Mouse (Mus musculus): Measurements from ENCODE around the gene Zmynd8. TPM values are rescaled to one million over a fixed set of nuclear protein-coding genes. Genes with fewer than 3 reads are reported as not detected.
A peak's percentile ranks its signal among the peaks of the same experiment; 100 is the strongest.

Gene Zmynd8
- polyA plus RNA-seq, 1 experiment, result 3.0 TPM

DNA sequence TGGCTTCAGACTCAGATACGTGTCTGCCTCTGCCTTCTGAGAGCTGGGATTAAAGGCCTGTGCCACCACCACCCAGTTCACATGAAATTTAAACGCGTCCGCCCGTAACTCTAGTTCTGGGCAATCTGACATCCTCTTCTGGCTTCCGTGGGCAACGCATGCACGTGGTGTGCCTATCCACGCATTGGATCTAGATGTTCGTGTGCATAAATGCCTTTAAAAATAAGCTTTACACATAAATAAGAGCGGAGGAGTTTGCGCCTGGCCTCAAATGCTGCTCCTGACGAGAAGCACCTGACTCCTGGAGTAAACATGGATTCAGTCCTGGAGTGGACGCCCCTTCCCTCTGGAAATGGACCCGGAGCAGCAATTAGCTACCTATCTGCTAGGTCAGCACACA is 76.3 kb downstream of the Zmynd8 start:
- Histone ChIP-seq H3K27ac (ENCODE audit: control insufficient read depth, insufficient read depth, low read depth, low read length) (no peak overlapping the region), H3K4me1 (ENCODE audit: control insufficient read depth, insufficient read depth, low read length) (no peaks in the 10 kb centered on the region; the same call in 1 of the 2 replicates), H3K27me3 (ENCODE audit: control insufficient read depth, insufficient read depth, low read length) (no peaks in the 10 kb centered on the region), H3K4me3 (ENCODE audit: control insufficient read depth, low read depth, low read length) (no peak overlapping the region), H3K36me3 (ENCODE audit: control insufficient read depth, insufficient read depth, low read length) (no peaks in the 10 kb centered on the region)
- no peak for TF ChIP-seq POLR2A (IDR thresholded peaks at IDR 0.05; ENCODE audit: control insufficient read depth, low read depth, low read length)
- TF ChIP-seq CTCF (IDR thresholded peaks at IDR 0.05; ENCODE audit: control insufficient read depth, insufficient read depth, insufficient replicate concordance, low read depth, low read length), result no peak

GRCm38 (mm10) chr2:165821671-165822070 is 77.1 kb downstream of the Zmynd8 start:
- H3K4me3 ChIP-seq (ENCODE audit: control insufficient read depth, low read depth, low read length), result no peak overlapping the region
- no peak for TF ChIP-seq CTCF (IDR thresholded peaks at IDR 0.05; ENCODE audit: control insufficient read depth, insufficient read depth, insufficient replicate concordance, low read depth, low read length)
- no peak for TF ChIP-seq POLR2A (IDR thresholded peaks at IDR 0.05; ENCODE audit: control insufficient read depth, low read depth, low read length)
- no peaks in the 10 kb centered on the region; the same call in 1 of the 2 replicates for H3K4me1 ChIP-seq (ENCODE audit: control insufficient read depth, insufficient read depth, low read length)
- H3K36me3 ChIP-seq (ENCODE audit: control insufficient read depth, insufficient read depth, low read length), result no peaks in the 10 kb centered on the region
- H3K27me3 ChIP-seq (ENCODE audit: control insufficient read depth, insufficient read depth, low read length), result no peaks in the 10 kb centered on the region
- H3K27ac ChIP-seq (ENCODE audit: control insufficient read depth, insufficient read depth, low read depth, low read length), result no peak overlapping the region

DNA sequence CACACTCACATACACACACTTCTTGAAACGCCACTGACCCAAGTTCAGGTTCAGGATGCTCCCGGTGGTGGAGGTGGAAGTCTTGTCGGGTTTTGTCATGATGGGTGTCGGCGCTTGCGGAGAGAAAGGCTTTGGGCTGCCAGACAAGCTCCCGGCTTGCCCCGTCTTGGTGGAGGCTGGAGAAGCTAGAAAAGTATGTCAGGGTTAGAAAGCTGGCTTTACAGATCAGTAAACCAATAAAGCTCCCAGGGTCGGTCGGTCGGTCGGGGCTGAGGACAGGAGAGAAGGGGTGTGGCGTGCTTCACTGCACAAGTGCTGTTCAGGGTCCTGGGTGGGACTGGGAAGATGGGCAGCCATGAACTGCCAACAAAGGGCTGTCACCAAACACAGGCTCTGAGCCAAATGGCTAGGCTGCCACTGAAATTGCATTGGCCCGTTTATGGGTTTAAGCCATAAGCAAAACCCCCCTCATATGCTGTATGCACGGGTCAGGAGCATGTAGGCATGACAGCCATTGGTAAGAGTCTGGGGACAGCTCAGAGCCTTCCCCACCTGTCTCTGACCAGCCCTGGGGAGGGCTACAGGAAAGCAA is 78.2 kb downstream of the Zmynd8 start:
- no peak overlapping the region for H3K27ac ChIP-seq (ENCODE audit: control insufficient read depth, insufficient read depth, low read depth, low read length)
- no peaks in the 10 kb centered on the region for H3K36me3 ChIP-seq (ENCODE audit: control insufficient read depth, insufficient read depth, low read length)
- H3K27me3 ChIP-seq (ENCODE audit: control insufficient read depth, insufficient read depth, low read length), result no peaks in the 10 kb centered on the region
- no peak for TF ChIP-seq POLR2A (IDR thresholded peaks at IDR 0.05; ENCODE audit: control insufficient read depth, low read depth, low read length)
- no peak for TF ChIP-seq CTCF (IDR thresholded peaks at IDR 0.05; ENCODE audit: control insufficient read depth, insufficient read depth, insufficient replicate concordance, low read depth, low read length)
- no peak overlapping the region for H3K4me3 ChIP-seq (ENCODE audit: control insufficient read depth, low read depth, low read length)
- H3K4me1 ChIP-seq (ENCODE audit: control insufficient read depth, insufficient read depth, low read length), result no peaks in the 10 kb centered on the region; the same call in 1 of the 2 replicates

DNA sequence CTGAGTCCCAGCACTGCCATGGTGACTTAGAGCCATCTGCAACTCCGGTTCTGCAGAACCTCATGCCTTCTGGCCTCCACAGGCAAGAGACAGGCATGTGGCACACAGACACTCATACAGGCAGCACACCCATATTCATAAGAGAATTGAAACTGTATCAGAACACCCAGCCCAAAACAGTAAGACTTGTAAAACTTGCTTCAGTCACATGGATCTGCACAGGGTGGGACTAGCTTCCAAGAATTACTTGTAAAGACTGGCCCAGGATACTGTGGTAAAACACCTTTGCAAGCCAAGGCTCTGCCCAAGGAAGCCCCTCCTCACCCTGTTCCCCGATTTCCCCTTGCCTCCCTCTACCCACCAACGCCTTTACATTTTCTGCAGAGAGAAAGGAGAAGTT is 78.7 kb downstream of the Zmynd8 start:
- no peak overlapping the region for H3K27ac ChIP-seq (ENCODE audit: control insufficient read depth, insufficient read depth, low read depth, low read length)

GRCm38 (mm10) chr2:165818985-165819948 is 79.5 kb downstream of the Zmynd8 start:
- Histone ChIP-seq H3K27ac (ENCODE audit: control insufficient read depth, insufficient read depth, low read depth, low read length) (no peak overlapping the region), H3K36me3 (ENCODE audit: control insufficient read depth, insufficient read depth, low read length) (no peaks in the 10 kb centered on the region), H3K27me3 (ENCODE audit: control insufficient read depth, insufficient read depth, low read length) (no peaks in the 10 kb centered on the region), H3K4me1 (ENCODE audit: control insufficient read depth, insufficient read depth, low read length) (no peaks in the 10 kb centered on the region; the same call in 1 of the 2 replicates), H3K4me3 (ENCODE audit: control insufficient read depth, low read depth, low read length) (no peak overlapping the region)
- TF ChIP-seq CTCF (IDR thresholded peaks at IDR 0.05; ENCODE audit: control insufficient read depth, insufficient read depth, insufficient replicate concordance, low read depth, low read length), result peak; percentile 75; the same call in 1 of the 2 replicates
- TF ChIP-seq POLR2A (IDR thresholded peaks at IDR 0.05; ENCODE audit: control insufficient read depth, low read depth, low read length), result no peak

More for the DNA sequence above, 78.7 kb downstream of the Zmynd8 start:
- Histone ChIP-seq H3K36me3 (ENCODE audit: control insufficient read depth, insufficient read depth, low read length) (no peaks in the 10 kb centered on the region), H3K4me1 (ENCODE audit: control insufficient read depth, insufficient read depth, low read length) (no peaks in the 10 kb centered on the region; the same call in 1 of the 2 replicates), H3K4me3 (ENCODE audit: control insufficient read depth, low read depth, low read length) (no peak overlapping the region), H3K27me3 (ENCODE audit: control insufficient read depth, insufficient read depth, low read length) (no peaks in the 10 kb centered on the region)
- TF ChIP-seq POLR2A (IDR thresholded peaks at IDR 0.05; ENCODE audit: control insufficient read depth, low read depth, low read length) (no peak), CTCF (IDR thresholded peaks at IDR 0.05; ENCODE audit: control insufficient read depth, insufficient read depth, insufficient replicate concordance, low read depth, low read length) (no peak)

GRCm38 (mm10) chr2:165818570-165818969 is 80.2 kb downstream of the Zmynd8 start:
- TF ChIP-seq POLR2A (IDR thresholded peaks at IDR 0.05; ENCODE audit: control insufficient read depth, low read depth, low read length) (no peak), CTCF (IDR thresholded peaks at IDR 0.05; ENCODE audit: control insufficient read depth, insufficient read depth, insufficient replicate concordance, low read depth, low read length) (no peak)
- no peak overlapping the region for H3K4me3 ChIP-seq (ENCODE audit: control insufficient read depth, low read depth, low read length)
- no peak overlapping the region for H3K27ac ChIP-seq (ENCODE audit: control insufficient read depth, insufficient read depth, low read depth, low read length)
- no peaks in the 10 kb centered on the region for H3K36me3 ChIP-seq (ENCODE audit: control insufficient read depth, insufficient read depth, low read length)
- H3K27me3 ChIP-seq (ENCODE audit: control insufficient read depth, insufficient read depth, low read length), result no peaks in the 10 kb centered on the region
- H3K4me1 ChIP-seq (ENCODE audit: control insufficient read depth, insufficient read depth, low read length), result no peaks in the 10 kb centered on the region; the same call in 1 of the 2 replicates

GRCm38 (mm10) chr2:165817437-165817836 is 81.4 kb downstream of the Zmynd8 start:
- H3K27ac ChIP-seq (ENCODE audit: control insufficient read depth, insufficient read depth, low read depth, low read length), result no peak overlapping the region
- H3K36me3 ChIP-seq (ENCODE audit: control insufficient read depth, insufficient read depth, low read length), result no peaks in the 10 kb centered on the region
- no peaks in the 10 kb centered on the region; the same call in 1 of the 2 replicates for H3K4me1 ChIP-seq (ENCODE audit: control insufficient read depth, insufficient read depth, low read length)
- H3K4me3 ChIP-seq (ENCODE audit: control insufficient read depth, low read depth, low read length), result no peak overlapping the region
- TF ChIP-seq CTCF (IDR thresholded peaks at IDR 0.05; ENCODE audit: control insufficient read depth, insufficient read depth, insufficient replicate concordance, low read depth, low read length) (no peak), POLR2A (IDR thresholded peaks at IDR 0.05; ENCODE audit: control insufficient read depth, low read depth, low read length) (no peak)
- no peaks in the 10 kb centered on the region for H3K27me3 ChIP-seq (ENCODE audit: control insufficient read depth, insufficient read depth, low read length)
